Mouse (Mus musculus) frontal cortex, adult 2 months (tissue): ENCODE data around the gene Rln1. TPM values are rescaled to one million over a fixed set of nuclear protein-coding genes. Genes with fewer than 3 reads are reported as not detected.

Source experiments
- DNase-seq, 2 experiments: peaks; one replicate each; pipeline ENCODE4 v3.0.0; 2022; ENCODE audit warnings: low spot score in 1 of 2; ENCODE audit errors: extremely low spot score in 1 of 2
- polyA plus RNA-seq: library from polyadenylated mRNA; depleted of rRNA; stranded (reverse); fragments of >200 nt; gene quantifications from 2 replicates; pipeline ENCODE4 v1.2.3, GENCODE M21; 2012

Rln1 gene
- polyA plus RNA-seq, 1 experiment = 1.3 TPM

- DNase-seq = no peak
These were observed 27.9 kb upstream of the Rln1 start for GRCm38 (mm10) chr19:29362173-29362930.

GRCm38 (mm10) chr19:29361468-29362130, 27.1 kb upstream of the Rln1 start:
- peak; percentile 86 to 95 for DNase-seq

GRCm38 (mm10) chr19:29360251-29360650, 25.8 kb upstream of the Rln1 start:
- DNase-seq = no peak

- no peak for DNase-seq
These were observed 21.8 kb upstream of the Rln1 start for GRCm38 (mm10) chr19:29356281-29356680.

GRCm38 (mm10) chr19:29354895-29355877, 20.7 kb upstream of the Rln1 start:
- DNase-seq = peak; percentile 59 to 94

GRCm38 (mm10) chr19:29350991-29351390, 16.5 kb upstream of the Rln1 start:
- DNase-seq = no peak

- DNase-seq = no peak
These were observed 11.2 kb upstream of the Rln1 start for GRCm38 (mm10) chr19:29345636-29346035.

- no peak for DNase-seq
These were observed 10.4 kb upstream of the Rln1 start for GRCm38 (mm10) chr19:29344868-29345267.

- no peak for DNase-seq
These were observed 7.8 kb upstream of the Rln1 start for GRCm38 (mm10) chr19:29342281-29342680.

- no peak for DNase-seq
These were observed 6.6 kb upstream of the Rln1 start for GRCm38 (mm10) chr19:29341029-29341428.

GRCm38 (mm10) chr19:29336624-29337023, 2.2 kb upstream of the Rln1 start:
- DNase-seq = no peak

GRCm38 (mm10) chr19:29326822-29327552, 7.5 kb downstream of the Rln1 start:
- no peak for DNase-seq

GRCm38 (mm10) chr19:29326396-29326795, 8.1 kb downstream of the Rln1 start:
- DNase-seq = no peak

- DNase-seq = no peak
These were observed 8.7 kb downstream of the Rln1 start for GRCm38 (mm10) chr19:29325852-29326180.

GRCm38 (mm10) chr19:29325053-29325851, 9.2 kb downstream of the Rln1 start, which contains the start of gene Insl6:
Insl6 (minus strand) TSS chr19:29325356.
- peak in 1 of 2 experiments; percentile 34 for DNase-seq

- no peak for DNase-seq
These were observed 10.9 kb downstream of the Rln1 start for GRCm38 (mm10) chr19:29323416-29324049.

GRCm38 (mm10) chr19:29312661-29313060, 21.8 kb downstream of the Rln1 start:
- no peak for DNase-seq

GRCm38 (mm10) chr19:29311791-29312190, 22.7 kb downstream of the Rln1 start:
- DNase-seq = peak; percentile 27 to 57

- DNase-seq = no peak
These were observed 25.6 kb downstream of the Rln1 start for GRCm38 (mm10) chr19:29308832-29309231.
